15 mouse cellular contexts compared by ENCODE assay signal in the genomic region with DNA sequence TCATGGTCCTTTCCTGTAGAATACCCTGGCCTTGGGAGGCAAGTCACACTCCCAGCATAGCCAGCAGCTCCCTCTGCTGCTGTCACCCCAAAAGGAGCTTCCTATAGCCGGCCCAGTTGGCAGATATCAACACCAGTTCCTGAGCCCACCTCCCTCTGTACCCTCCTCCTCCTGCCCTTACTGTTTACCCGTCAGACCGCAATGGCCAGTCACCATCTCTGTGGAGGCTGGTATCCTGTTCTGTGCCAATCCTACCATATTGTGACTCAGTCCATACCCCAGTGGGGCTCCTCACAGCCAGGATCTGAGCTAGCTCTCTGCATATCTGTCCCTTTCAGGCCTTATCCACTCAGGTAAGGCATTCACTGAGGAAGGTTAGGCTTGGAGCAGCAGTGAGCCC. TPM values are rescaled to one million over a fixed set of nuclear protein-coding genes. Genes with fewer than 3 reads are reported as not detected.
DNase-seq lines count a peak whose midpoint lies in the region; ATAC-seq lines count a peak whose summit lies in the region.
"Had no signal": no experiment of that assay in that cellular context is flagged by ENCODE, and none has a peak within 500 bp of the region (broad histone marks: within the 10 kb centered on the region; RNA-seq: fewer than 3 reads in every experiment).

No protein-coding gene starts in this region.

- ATAC-seq in cerebellum, adult (ENCODE audit: insufficient number of reproducible peaks, low FRiP score, low TSS enrichment): peak; percentile 73; the same call in 1 of the 2 replicates
- ATAC-seq: forebrain, embryonic 13.5 days; forebrain, embryonic 15.5 days; forebrain, postnatal 0 days had no signal

- DNase-seq in cerebellum, postnatal 36 days: no peak
- peak; percentile 87 for DNase-seq in heart, adult 11 months
- no peak for DNase-seq in heart, adult 8-10 months (ENCODE audit: low spot score)
- DNase-seq in gastrocnemius, postnatal 25 days: no peak
- DNase-seq: adrenal gland, adult 2 months; adrenal gland, postnatal 10 days; adrenal gland, postnatal 25 days; cerebellum, adult 11-12 months; cerebellum, adult 8-10 months; cerebellum, adult 9-11 months; cerebellum, postnatal 14 days; forebrain, postnatal 0 days had no signal

RNA-seq across cellular contexts. Expression of a gene that starts 14.3 kb away (rescaled TPM):
- 10 to 100 TPM; 45.9 to 47.4 (median 46.5) TPM for total RNA-seq in heart, adult 8-10 months (2022)
- 10 to 100 TPM; 19.8 to 27.3 TPM for total RNA-seq in gastrocnemius, postnatal 25 days (2021)

RNA-seq across cellular contexts. Expression of a gene that starts 28.7 kb away (rescaled TPM):
- 1 to 10 TPM; 1.6 to 3.5 (median 2.7) TPM for total RNA-seq in heart, adult 8-10 months (2022)
- 1 to 10 TPM; 2.8 TPM for total RNA-seq in gastrocnemius, postnatal 25 days (2021)
